Mouse (Mus musculus) thymus, postnatal 36 days (tissue): ENCODE data around the gene Apba3.
"Not testable (repeated sequence)": the region's sequence is repeated elsewhere in the genome, so short reads cannot be mapped to it uniquely, and the experiment has no call there.

Experiments used
- DNase-seq, 2 experiments: peaks; one replicate each; pipeline ENCODE4 v3.0.0; 2022; ENCODE audit warnings: mixed read lengths in 2 of 2

Gene Apba3

DNA sequence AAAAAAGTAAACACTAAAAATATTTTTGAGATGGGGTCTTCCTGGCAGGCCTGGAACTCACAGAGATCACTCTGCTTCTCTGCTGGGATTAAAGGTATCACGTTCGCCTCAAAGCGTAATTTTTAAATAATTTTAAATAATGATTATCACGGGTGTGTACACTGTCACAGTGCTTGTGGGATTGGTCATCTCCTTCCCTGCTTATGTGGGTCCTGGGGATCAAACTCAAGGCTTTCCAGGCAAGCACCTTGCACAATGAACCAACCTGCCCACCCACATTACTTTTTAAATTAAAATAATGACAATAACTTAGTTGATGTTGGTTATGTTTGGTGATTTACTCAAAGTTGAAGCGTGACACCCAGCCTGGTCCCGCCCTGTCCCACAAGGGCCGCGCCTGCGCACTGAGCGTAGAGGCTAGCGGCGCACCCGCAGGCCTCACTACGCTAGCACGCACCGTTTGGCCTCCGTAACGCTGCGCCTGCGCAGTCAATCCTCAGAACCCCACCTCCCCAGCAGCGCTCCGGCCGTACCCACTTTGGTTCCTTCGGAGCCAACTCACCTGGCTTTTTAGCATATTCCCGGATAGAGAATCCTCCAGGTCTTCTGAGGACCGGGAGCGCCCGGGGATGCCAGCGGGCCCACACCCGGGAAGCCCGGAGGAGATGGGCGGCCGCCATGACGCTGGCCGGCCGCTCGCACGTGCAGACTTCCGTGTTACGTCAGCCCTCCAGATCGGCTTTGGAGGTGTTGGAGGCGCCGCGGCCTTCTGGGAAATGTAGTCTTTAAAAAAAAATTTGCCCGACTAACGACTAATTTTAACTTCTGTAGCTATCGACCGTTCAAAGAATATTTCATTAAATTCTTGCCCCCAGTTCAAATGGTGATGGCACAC is at the start of gene Apba3, which contains the start of gene Mrpl54:
Gene Apba3 (plus strand): TSS at position 750 of the 895 bp plus-strand sequence.
Gene Mrpl54 (minus strand): TSS at position 724 of the 895 bp plus-strand sequence.
- peak; percentile 95 to 96 for DNase-seq

- DNase-seq, result peak in 1 of 2 experiments; percentile 34
Measured at GRCm38 (mm10) chr10:81217267-81217666, 49.5 kb upstream of the Apba3 start.

GRCm38 (mm10) chr10:81217964-81218363 is 48.8 kb upstream of the Apba3 start:
- DNase-seq, result peak; percentile 72 to 76

DNA sequence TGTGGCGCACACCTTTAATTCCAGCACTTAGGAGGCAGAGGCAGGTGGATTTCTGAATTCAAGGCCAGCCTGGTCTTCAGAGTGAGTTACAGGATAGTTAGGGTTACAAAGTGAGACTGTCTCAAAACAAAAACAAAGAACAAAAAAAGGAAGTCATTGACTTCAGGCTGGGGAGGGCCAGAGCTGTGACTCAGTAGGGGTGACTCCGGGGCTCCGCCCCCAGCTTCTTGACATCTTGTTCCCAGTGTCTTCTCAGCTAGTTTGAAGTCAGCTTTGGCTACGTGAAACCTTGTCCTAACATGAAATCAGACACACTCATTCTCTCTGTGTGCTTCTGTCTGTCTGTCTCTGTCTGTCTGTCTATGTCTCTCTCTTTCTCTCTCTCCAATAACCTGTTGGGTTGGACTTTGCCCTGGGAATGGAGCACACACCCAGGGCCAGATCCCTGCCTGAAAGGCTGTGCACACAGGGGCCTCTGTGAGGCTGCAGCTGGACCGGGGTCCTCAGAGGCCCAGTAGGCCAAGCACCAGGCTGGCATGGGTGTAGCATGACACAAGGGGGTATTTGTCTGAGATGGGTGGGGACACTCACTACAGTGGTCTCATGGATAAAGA is 45.3 kb upstream of the Apba3 start:
- no peak for DNase-seq

- DNase-seq, result not testable (repeated sequence)
Measured at GRCm38 (mm10) chr10:81223731-81224130, 43.0 kb upstream of the Apba3 start.

DNA sequence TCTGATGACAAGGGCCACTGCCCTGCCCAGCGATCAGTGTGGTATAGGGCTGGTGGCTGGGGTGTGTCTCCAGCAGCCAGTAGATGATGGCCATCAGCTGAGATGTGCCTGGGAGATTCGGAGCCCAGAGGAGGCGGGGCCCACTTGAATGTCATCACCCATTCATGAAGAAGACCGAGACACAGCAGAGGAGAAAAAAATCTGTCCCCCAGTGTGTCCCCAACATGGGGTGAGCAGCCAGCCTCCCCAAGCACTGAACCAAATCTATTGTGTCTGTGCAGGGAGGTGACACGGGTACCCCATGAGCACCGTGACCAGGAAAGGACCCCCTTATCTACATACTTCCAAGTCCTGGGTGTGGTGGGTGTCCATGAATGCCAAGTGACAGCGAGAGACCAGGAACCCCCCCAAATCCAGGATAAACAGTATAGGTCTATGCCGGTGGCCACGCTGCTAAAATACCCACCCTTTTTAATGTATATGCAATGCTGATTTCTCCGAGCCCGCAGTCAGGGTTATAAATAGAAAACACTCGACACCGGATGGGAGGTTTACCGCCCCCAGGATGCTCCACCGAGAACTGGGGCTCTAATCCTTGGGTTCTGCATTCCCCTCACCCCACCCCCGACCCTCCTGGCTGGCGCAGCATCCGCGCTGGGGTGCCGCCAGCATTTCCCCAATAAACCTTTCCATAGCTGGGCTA is 36.9 kb upstream of the Apba3 start:
- DNase-seq, result peak in 1 of 2 experiments; percentile 42

- peak in 1 of 2 experiments; percentile 55 for DNase-seq
Measured at GRCm38 (mm10) chr10:81230438-81231332, 36.1 kb upstream of the Apba3 start, which contains the start of gene Atcay. Gene Atcay (minus strand): TSS chr10:81230833.

DNA sequence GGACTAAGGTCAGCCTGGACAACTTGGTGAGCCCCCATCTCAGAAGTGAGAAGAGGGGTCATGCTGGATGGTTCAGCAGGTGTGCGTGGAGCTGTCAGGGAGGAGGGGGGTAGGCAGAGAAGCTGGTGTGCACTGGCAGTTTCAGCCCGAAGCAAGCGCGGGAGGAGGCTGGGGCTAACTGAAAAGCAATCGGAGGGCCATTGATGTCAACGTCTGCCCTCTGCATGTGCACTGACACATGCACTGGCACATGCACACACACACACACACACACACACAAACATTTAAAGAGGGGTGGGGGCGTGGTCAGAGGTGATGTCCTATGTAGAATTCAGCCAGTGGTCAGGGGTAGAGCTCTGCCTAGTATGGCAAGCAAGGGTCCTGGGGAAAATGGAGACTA is 35.3 kb upstream of the Apba3 start:
- no peak for DNase-seq

DNA sequence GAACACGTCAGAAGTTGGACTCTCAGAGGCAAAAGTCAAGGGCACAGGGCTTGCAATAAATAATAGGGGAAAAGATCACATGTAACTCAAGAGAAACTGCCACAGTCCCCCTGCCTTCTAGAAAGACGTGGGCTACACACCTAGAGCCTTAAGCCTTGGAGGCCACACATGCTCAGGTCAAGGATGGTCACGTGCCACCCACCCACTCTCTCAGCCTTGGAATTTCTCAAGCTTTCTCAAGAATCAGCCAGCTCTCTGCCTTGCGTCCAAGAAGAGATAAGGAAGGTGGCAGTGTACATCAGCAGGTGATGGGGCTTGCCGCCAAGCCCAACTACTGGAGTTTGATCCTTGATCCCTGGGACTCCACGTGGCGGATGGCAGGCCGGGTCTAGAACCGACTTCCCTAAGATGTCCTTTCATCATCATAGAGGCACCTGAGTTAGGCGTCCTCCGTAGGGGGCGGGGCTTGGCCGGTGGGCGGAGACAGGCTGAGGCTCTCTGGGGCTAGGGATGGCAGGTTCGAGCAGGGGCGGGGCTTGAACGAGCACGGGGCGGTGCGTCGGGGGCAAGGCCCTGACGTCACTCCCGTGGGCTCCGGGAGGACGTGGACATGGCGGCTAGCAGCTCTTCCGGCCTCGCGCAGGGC is 34.1 kb upstream of the Apba3 start, which contains the start of gene Zfr2:
Gene Zfr2 (plus strand): TSS at position 576 of the 646 bp plus-strand sequence.
- peak; percentile 90 to 92 for DNase-seq

- no peak for DNase-seq
Measured at GRCm38 (mm10) chr10:81233226-81233585, 33.6 kb upstream of the Apba3 start.

DNA sequence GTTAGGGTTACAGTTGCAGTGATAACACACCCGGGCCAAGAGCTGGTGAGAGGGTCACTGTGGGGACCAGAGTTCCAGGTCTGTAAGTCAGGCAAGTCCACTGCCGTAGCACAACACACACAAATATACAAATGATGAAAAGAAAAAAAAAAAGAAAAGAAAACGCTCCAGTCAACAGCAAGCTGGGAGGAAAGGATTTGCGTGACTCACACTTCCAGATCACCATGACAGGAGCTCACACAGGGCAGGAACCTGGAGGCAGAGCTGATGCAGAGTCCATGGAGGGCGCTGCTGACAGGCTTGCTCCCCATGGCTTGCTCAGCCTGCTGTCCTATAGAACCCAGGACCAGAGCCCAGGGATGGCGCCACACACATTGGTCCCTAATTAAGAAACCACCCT is 32.6 kb upstream of the Apba3 start:
- DNase-seq, result no peak

DNA sequence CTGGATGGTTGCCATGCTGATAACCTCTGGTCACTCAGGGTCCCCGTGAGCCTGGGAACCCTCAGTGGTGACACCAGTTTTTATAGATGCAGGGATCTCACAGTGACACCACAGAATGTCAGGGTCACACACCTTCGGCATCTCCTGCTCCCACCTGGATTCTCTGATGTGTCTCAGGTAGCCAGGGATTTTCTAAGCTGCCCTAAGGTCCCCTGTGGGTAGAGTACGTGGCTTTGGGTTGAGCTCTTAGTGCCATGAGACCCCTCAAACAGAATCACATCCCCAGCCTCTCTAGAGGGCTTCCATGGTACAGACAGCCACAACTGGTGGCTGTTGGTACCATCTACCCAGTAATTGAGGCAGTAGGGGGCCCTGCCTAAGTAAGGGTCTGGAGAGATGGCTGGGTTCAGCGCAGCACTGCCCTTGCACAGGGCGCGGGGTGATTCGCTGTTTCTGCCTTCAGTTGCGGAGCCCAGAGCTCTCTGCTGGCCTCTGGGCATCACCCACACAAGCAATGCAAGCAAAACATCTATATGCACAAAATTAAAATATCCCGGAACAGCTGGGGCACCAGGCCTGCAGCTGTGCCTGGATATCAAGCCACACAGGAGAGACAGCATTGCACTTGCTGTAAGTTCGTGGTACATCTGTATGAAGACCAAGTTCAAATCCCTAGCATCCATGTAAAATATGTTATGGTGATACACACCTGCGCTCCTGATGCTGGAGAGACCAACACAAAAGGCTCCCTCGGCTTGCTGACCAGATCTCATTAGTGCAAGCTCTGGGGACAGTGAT is 30.1 kb upstream of the Apba3 start:
- DNase-seq, result no peak

GRCm38 (mm10) chr10:81238618-81239017 is 28.1 kb upstream of the Apba3 start:
- no peak for DNase-seq

DNA sequence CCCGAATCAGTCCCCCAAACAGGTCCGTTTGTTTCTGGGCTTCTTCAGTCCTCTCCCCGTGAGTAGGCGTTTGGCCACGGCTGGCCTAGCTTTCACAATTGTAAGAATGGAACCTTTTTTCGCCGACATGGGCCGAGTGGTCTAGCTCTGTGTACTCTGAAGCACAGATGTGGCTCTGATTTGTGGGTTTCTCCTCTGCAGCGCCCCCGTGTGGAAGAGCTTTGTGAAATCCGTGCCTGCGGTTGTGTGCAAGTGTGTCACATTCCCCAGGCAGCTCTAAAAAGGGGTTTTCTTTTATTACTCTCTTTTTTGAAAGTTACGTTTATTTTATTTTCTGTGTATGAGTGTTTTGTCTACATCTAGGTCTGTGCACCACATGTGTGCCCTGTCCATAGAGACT is 25.9 kb upstream of the Apba3 start:
- DNase-seq, result peak; percentile 67 to 74

- peak in 1 of 2 experiments; percentile 56 for DNase-seq
Measured at GRCm38 (mm10) chr10:81242021-81242420, 24.7 kb upstream of the Apba3 start.

GRCm38 (mm10) chr10:81244146-81244545 is 22.6 kb upstream of the Apba3 start:
- no peak for DNase-seq

DNA sequence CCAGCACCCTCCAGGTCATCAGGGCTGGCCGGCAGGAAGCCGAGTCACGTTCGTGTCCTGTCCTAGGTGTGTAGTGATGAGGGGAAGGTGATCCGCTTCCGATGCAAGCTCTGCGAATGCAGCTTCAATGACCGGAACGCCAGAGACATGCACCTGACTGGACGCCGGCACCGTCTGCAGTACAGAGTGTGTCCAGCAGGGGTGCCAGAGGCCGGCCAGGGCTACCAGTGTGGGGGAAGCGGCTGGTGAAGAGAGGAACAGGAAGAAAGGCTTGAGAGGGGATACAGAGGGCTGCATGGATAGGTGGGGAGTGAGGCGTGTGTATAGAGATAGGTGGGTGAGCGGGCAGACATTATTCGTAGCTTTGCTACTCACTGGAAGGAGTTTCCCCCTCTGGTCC is 22.2 kb upstream of the Apba3 start:
- peak; percentile 81 to 83 for DNase-seq

DNA sequence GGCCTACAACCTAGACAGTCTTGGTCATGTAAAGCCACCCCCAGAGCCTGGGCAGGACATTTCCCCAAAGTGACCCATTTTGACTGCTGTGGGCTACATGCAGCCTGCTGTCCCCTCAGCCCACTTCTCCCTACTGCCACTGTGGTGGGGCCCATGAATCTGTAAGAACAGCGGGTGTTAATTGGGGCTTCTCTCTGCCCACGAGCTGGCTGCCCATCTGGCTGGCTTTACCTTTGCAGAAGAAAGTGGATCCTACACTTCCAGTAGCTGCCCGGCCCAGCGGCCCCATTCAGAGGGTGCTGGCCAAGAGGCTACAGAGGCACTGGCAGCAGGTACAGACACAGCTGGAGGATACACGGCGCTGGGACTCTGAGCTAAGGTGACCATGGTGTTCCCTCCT is 21.6 kb upstream of the Apba3 start:
- DNase-seq, result peak in 1 of 2 experiments; percentile 7

GRCm38 (mm10) chr10:81247804-81248203 is 19.0 kb upstream of the Apba3 start:
- DNase-seq, result peak in 1 of 2 experiments; percentile 42

GRCm38 (mm10) chr10:81249442-81249841 is 17.3 kb upstream of the Apba3 start:
- peak in 1 of 2 experiments; percentile 19 for DNase-seq
